Comparison of ENCODE assay signal across 10 mouse cellular contexts in the genomic region with DNA sequence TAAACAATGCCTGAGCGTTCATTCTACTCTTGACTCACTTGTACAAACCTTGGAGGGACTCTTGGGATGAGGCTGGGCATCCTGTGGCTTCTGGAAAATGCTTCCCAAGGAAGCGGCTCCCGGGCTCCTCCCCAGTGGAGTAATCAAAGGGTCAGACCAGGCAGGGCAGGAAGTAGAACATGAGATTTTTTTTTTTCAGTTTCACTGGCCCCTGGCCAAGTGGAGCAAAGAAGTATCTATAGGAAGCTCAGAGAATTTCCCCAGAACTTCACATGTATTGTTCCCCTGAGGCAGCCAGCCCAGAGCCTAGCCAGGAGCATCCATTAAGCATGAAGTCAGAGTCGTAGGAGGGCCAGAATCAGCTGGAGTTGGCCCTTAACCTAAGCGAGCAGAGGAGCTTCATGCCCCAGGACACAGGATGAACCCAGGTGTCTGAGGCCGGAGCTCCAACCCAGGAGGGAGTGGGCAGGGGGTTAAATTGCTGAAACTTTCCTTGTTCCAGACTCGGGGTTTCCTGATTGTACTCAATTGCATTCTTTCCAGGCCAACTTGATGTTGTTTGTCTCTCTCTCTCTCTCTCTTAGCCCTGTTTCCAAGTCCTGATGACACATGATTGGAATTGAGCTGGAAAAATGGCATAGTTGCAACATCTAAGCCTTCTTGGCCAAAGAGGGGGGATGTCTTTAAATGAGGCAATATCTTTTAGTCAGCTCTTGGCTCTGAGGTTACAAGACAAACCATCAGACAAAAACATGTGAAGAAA. TPM values are rescaled to one million over a fixed set of nuclear protein-coding genes. Genes with fewer than 3 reads are reported as not detected.
DNase-seq lines count a peak whose midpoint lies in the region; ATAC-seq and TF ChIP-seq lines count a peak whose summit lies in the region.
"Had no signal": no experiment of that assay in that cellular context is flagged by ENCODE, and none has a peak within 500 bp of the region (broad histone marks: within the 10 kb centered on the region; RNA-seq: fewer than 3 reads in every experiment).

No protein-coding gene starts in this region.

- H3K9me3 ChIP-seq in midbrain, embryonic 14.5 days (ENCODE audit: control insufficient read depth, low read length) = no peaks in the 10 kb centered on the region
- no peaks in the 10 kb centered on the region for H3K9me3 ChIP-seq in midbrain, postnatal 0 days (ENCODE audit: low read length)
- H3K9me3 ChIP-seq in stomach, embryonic 14.5 days (ENCODE audit: control insufficient read depth, low read depth, low read length) = no peaks in the 10 kb centered on the region
- no peaks in the 10 kb centered on the region for H3K9me3 ChIP-seq in midbrain, embryonic 10.5 days (replicated peaks)

- no peak overlapping the region for H3K9ac ChIP-seq in midbrain, embryonic 14.5 days (replicated peaks; ENCODE audit: low read length)
- no peak overlapping the region for H3K9ac ChIP-seq in midbrain, postnatal 0 days (replicated peaks; ENCODE audit: low read length, poor library complexity, severe bottlenecking)
- no peak overlapping the region for H3K9ac ChIP-seq in stomach, embryonic 14.5 days (replicated peaks; ENCODE audit: low read depth, low read length)

- H3K36me3 ChIP-seq in midbrain, embryonic 14.5 days (ENCODE audit: control insufficient read depth, insufficient read depth, low read length) = no peaks in the 10 kb centered on the region
- no peaks in the 10 kb centered on the region for H3K36me3 ChIP-seq in midbrain, postnatal 0 days (ENCODE audit: insufficient read depth, low read length)
- no peaks in the 10 kb centered on the region for H3K36me3 ChIP-seq in stomach, embryonic 14.5 days (ENCODE audit: control insufficient read depth, insufficient read depth, low read length)
- H3K36me3 ChIP-seq in midbrain, embryonic 10.5 days = no peaks in the 10 kb centered on the region

- H3K4me1 ChIP-seq in midbrain, embryonic 14.5 days (ENCODE audit: control insufficient read depth, insufficient read depth, low read length) = no peaks in the 10 kb centered on the region
- no peaks in the 10 kb centered on the region for H3K4me1 ChIP-seq in midbrain, postnatal 0 days (ENCODE audit: insufficient read depth, low read length)
- H3K4me1 ChIP-seq in stomach, embryonic 14.5 days (ENCODE audit: control insufficient read depth, insufficient read depth, low read length) = 0 out of 2 replicates have a peak, but pooled peaks cover 4% of the 10 kb centered on the region
- no peaks in the 10 kb centered on the region for H3K4me1 ChIP-seq in midbrain, embryonic 10.5 days

- H3K27me3 ChIP-seq in midbrain, embryonic 14.5 days (ENCODE audit: control insufficient read depth, insufficient read depth, low read length) = no peaks in the 10 kb centered on the region
- H3K27me3 ChIP-seq in midbrain, postnatal 0 days (ENCODE audit: insufficient read depth, low read length) = no peaks in the 10 kb centered on the region
- H3K27me3 ChIP-seq in stomach, embryonic 14.5 days (ENCODE audit: control insufficient read depth, insufficient read depth, low read length) = no peaks in the 10 kb centered on the region
- H3K27me3 ChIP-seq in midbrain, embryonic 10.5 days (ENCODE audit: low read depth, poor library complexity, severe bottlenecking) = peaks cover 11% of the 10 kb centered on the region; the same call in 1 of the 2 replicates

- WGBS in midbrain, embryonic 14.5 days = 57% methylated on average over 7 of the region's 7 CpGs
- WGBS in midbrain, postnatal 0 days = 50% methylated on average over 7 of the region's 7 CpGs
- WGBS in large intestine, adult 2 months = 18% methylated on average over 7 of the region's 7 CpGs
- 32% methylated on average over 7 of the region's 7 CpGs for WGBS in stomach, embryonic 14.5 days
- WGBS in midbrain, embryonic 10.5 days = 68% methylated on average over 7 of the region's 7 CpGs

- DNase-seq in midbrain, embryonic 14.5 days = peak; percentile 11
- no peak for DNase-seq in midbrain, postnatal 0 days (ENCODE audit: low spot score)
- peak; percentile 67 to 76 for DNase-seq in heart, adult 18-20 months
- DNase-seq in large intestine, adult 2 months (ENCODE audit: low read depth, low spot score) = peak; percentile 66
- DNase-seq in spleen, postnatal 36 days (ENCODE audit: low spot score in 2 of 2) = no peak
- no peak for DNase-seq in midbrain, embryonic 10.5 days (ENCODE audit: low spot score)
- DNase-seq in cerebellum, adult 18-20 months = no peak
- DNase-seq: cerebellum, postnatal 10 days had no signal

- no peak for ATAC-seq in midbrain, embryonic 14.5 days (ENCODE audit: low FRiP score, low TSS enrichment)
- ATAC-seq in midbrain, postnatal 0 days (ENCODE audit: low FRiP score) = no peak
- ATAC-seq in stomach, embryonic 14.5 days (ENCODE audit: insufficient number of reproducible peaks, insufficient read depth, low FRiP score, low read depth) = peak; percentile 48

- H3K27ac ChIP-seq in midbrain, embryonic 14.5 days (replicated peaks; ENCODE audit: low read depth, low read length) = no peak overlapping the region
- no peak overlapping the region for H3K27ac ChIP-seq in midbrain, postnatal 0 days (ENCODE audit: low read depth, low read length)
- H3K27ac ChIP-seq in stomach, embryonic 14.5 days (ENCODE audit: low read length) = peak overlapping the region; percentile 27; the same call in 1 of the 2 replicates
- H3K27ac ChIP-seq in midbrain, embryonic 10.5 days (replicated peaks) = no peak overlapping the region

- no peak for TF ChIP-seq CTCF in midbrain, postnatal 0 days (IDR thresholded peaks at IDR 0.05)

- H3K4me2 ChIP-seq in midbrain, embryonic 14.5 days (ENCODE audit: low read length) = no peak overlapping the region
- no peak overlapping the region for H3K4me2 ChIP-seq in midbrain, postnatal 0 days (ENCODE audit: low read depth, low read length, poor library complexity, severe bottlenecking)
- no peak overlapping the region for H3K4me2 ChIP-seq in stomach, embryonic 14.5 days (replicated peaks; ENCODE audit: low read depth, low read length)

- H3K4me3 ChIP-seq in midbrain, embryonic 14.5 days (replicated peaks; ENCODE audit: low read depth, low read length) = no peak overlapping the region
- H3K4me3 ChIP-seq in midbrain, postnatal 0 days (ENCODE audit: low read depth, low read length) = no peak overlapping the region
- no peak overlapping the region for H3K4me3 ChIP-seq in stomach, embryonic 14.5 days (ENCODE audit: low read depth, low read length)
- no peak overlapping the region for H3K4me3 ChIP-seq in midbrain, embryonic 10.5 days

RNA-seq across cellular contexts. Expression of a gene that starts 10.2 kb away (rescaled TPM):
- polyA plus RNA-seq in midbrain, embryonic 14.5 days (2014; fragmentation: Nextera tagmentation; extraction: Ambion mirVana) = 36.2 and 42.4 TPM in 2 replicates
- 32.3 and 39.5 TPM in 2 replicates for total RNA-seq in midbrain, postnatal 0 days (2014; rRNA removed)
- 44.0 and 45.4 TPM in 2 replicates for polyA plus RNA-seq in midbrain, postnatal 0 days (2015; fragmentation: Nextera tagmentation; extraction: Ambion mirVana)
- total RNA-seq in heart, adult 18-20 months (2021) = 10 to 100 TPM; 14.3 to 15.2 TPM
- polyA plus RNA-seq in large intestine, adult 2 months (2012; rRNA removed) = 2.1 and 3.2 TPM in 2 replicates
- polyA plus RNA-seq in stomach, embryonic 14.5 days (2014; fragmentation: Nextera tagmentation; extraction: Ambion mirVana) = 12.9 and 14.2 TPM in 2 replicates
- 9.8 and 12.2 TPM in 2 replicates for polyA plus RNA-seq in midbrain, embryonic 10.5 days (2016; fragmentation: Nextera tagmentation; extraction: Ambion mirVana)
- total RNA-seq: MEL had no signal

RNA-seq across cellular contexts. Expression of a gene that starts 46.1 kb away (rescaled TPM):
- 8.8 and 14.8 TPM in 2 replicates for polyA plus RNA-seq in midbrain, embryonic 14.5 days (2014; fragmentation: Nextera tagmentation; extraction: Ambion mirVana)
- total RNA-seq in midbrain, postnatal 0 days (2014; rRNA removed) = 11.4 and 13.6 TPM in 2 replicates
- polyA plus RNA-seq in midbrain, postnatal 0 days (2015; fragmentation: Nextera tagmentation; extraction: Ambion mirVana) = 12.5 and 12.6 TPM in 2 replicates
- 10 to 100 TPM; 11.8 to 17.8 TPM for total RNA-seq in heart, adult 18-20 months (2021)
- 6.6 and 6.7 TPM in 2 replicates for polyA plus RNA-seq in large intestine, adult 2 months (2012; rRNA removed)
- 19.0 and 23.4 TPM in 2 replicates for polyA plus RNA-seq in stomach, embryonic 14.5 days (2014; fragmentation: Nextera tagmentation; extraction: Ambion mirVana)
- 27.7 and 33.7 TPM in 2 replicates for polyA plus RNA-seq in midbrain, embryonic 10.5 days (2016; fragmentation: Nextera tagmentation; extraction: Ambion mirVana)

Comparison
In these comparisons a context has a peak if more than half of its experiments do, and no peak if none do; other contexts are left out.
1. DNase-seq: peak in midbrain, embryonic 14.5 days (single experiment), heart, adult 18-20 months (2 of 2) and large intestine, adult 2 months (single experiment); none in midbrain, postnatal 0 days (single experiment), spleen, postnatal 36 days (0 of 2), midbrain, embryonic 10.5 days (single experiment) and cerebellum, adult 18-20 months (0 of 2).